25 mouse cellular contexts compared by ENCODE assay signal in genomic region chr13:57332976-57333375, GRCm38 (mm10).
A peak's percentile ranks its signal among the peaks of the same experiment; 100 is the strongest.
DNase-seq lines count a peak whose midpoint lies in the region; ATAC-seq and TF ChIP-seq lines count a peak whose summit lies in the region.
"Had no signal": no experiment of that assay in that cellular context is flagged by ENCODE, and none has a peak within 500 bp of the region (broad histone marks: within the 10 kb centered on the region; RNA-seq: fewer than 3 reads in every experiment).

No protein-coding gene starts in this region.

- H3K4me3 ChIP-seq in heart, embryonic 13.5 days = no peak overlapping the region
- no peak overlapping the region for H3K4me3 ChIP-seq in kidney, adult 2 months (ENCODE audit: insufficient read depth, low read depth, low read length)
- no peak overlapping the region for H3K4me3 ChIP-seq in kidney, embryonic 15.5 days (replicated peaks)
- H3K4me3 ChIP-seq: embryonic facial prominence, embryonic 12.5 days; embryonic facial prominence, embryonic 15.5 days; gastrocnemius, adult 2 months had no signal

- ATAC-seq in heart, embryonic 13.5 days (ENCODE audit: extremely low read depth, insufficient number of reproducible peaks, low FRiP score, low TSS enrichment) = no peak
- ATAC-seq in kidney, embryonic 15.5 days (replicated peaks; ENCODE audit: low FRiP score) = no peak
- ATAC-seq: CD4-positive, CD25-positive, alpha-beta regulatory T cell, adult 4 months; forebrain, embryonic 14.5 days; forebrain, postnatal 0 days; hindbrain, postnatal 0 days had no signal

- TF ChIP-seq POLR2A in kidney, adult 2 months (IDR thresholded peaks at IDR 0.05; ENCODE audit: low read depth, low read length) = no peak

- no peaks in the 10 kb centered on the region for H3K27me3 ChIP-seq in heart, embryonic 13.5 days (replicated peaks)
- no peaks in the 10 kb centered on the region for H3K27me3 ChIP-seq in kidney, adult 2 months (replicated peaks; ENCODE audit: control insufficient read depth, insufficient read depth, low read length)
- H3K27me3 ChIP-seq in kidney, embryonic 15.5 days = no peaks in the 10 kb centered on the region
- H3K27me3 ChIP-seq: embryonic facial prominence, embryonic 12.5 days; embryonic facial prominence, embryonic 15.5 days had no signal

- 76% methylated on average over 5 of the region's 5 CpGs for WGBS in heart, embryonic 13.5 days
- WGBS in kidney, adult 2 months = 71% methylated on average over 5 of the region's 5 CpGs
- WGBS in kidney, embryonic 15.5 days = 73% methylated on average over 5 of the region's 5 CpGs

- no peak overlapping the region for H3K4me2 ChIP-seq in heart, embryonic 13.5 days
- H3K4me2 ChIP-seq in kidney, embryonic 15.5 days = no peak overlapping the region
- H3K4me2 ChIP-seq: embryonic facial prominence, embryonic 12.5 days; embryonic facial prominence, embryonic 15.5 days; heart, embryonic 11.5 days; hindbrain, embryonic 14.5 days had no signal

- intact Hi-C loops in heart, postnatal 25 days (cut with DNase I) = no loop called here

- TF ChIP-seq CTCF in kidney, adult 2 months (conservative IDR thresholded peaks at IDR 0.05; ENCODE audit: insufficient read depth, insufficient read length, low read depth, low read length) = no peak

- no peak overlapping the region for H3K9ac ChIP-seq in heart, embryonic 13.5 days
- no peak overlapping the region for H3K9ac ChIP-seq in kidney, embryonic 15.5 days
- H3K9ac ChIP-seq: embryonic facial prominence, embryonic 12.5 days; embryonic facial prominence, embryonic 15.5 days; forebrain, postnatal 0 days; hindbrain, embryonic 14.5 days had no signal

- peaks cover 14% of the 10 kb centered on the region for H3K4me1 ChIP-seq in heart, embryonic 13.5 days
- no peaks in the 10 kb centered on the region for H3K4me1 ChIP-seq in kidney, adult 2 months (ENCODE audit: control insufficient read depth, insufficient read depth, low read length)
- H3K4me1 ChIP-seq in kidney, embryonic 15.5 days = no peaks in the 10 kb centered on the region
- H3K4me1 ChIP-seq: embryonic facial prominence, embryonic 12.5 days; embryonic facial prominence, embryonic 15.5 days had no signal

- no peaks in the 10 kb centered on the region for H3K36me3 ChIP-seq in heart, embryonic 13.5 days
- no peaks in the 10 kb centered on the region for H3K36me3 ChIP-seq in kidney, adult 2 months (ENCODE audit: control insufficient read depth, insufficient read depth, low read length)
- no peaks in the 10 kb centered on the region for H3K36me3 ChIP-seq in kidney, embryonic 15.5 days
- H3K36me3 ChIP-seq: embryonic facial prominence, embryonic 12.5 days; embryonic facial prominence, embryonic 15.5 days had no signal

- no peak for DNase-seq in heart, postnatal 25 days (ENCODE audit: low spot score)
- peak; percentile 56 for DNase-seq in kidney, adult 2 months
- no peak for DNase-seq in kidney, adult 9 months
- peak; percentile 42 for DNase-seq in kidney, postnatal 36 days
- peak; percentile 26 for DNase-seq in lung, postnatal 36 days
- no peak for DNase-seq in lung, postnatal 14 days
- DNase-seq: adrenal gland, adult 2 months; adrenal gland, postnatal 14 days; cerebellum, adult 11 months; cerebellum, adult 2 months; cerebellum, adult 9-11 months; cerebellum, postnatal 25 days; forebrain, postnatal 0 days; gastrocnemius, adult 2 months; gastrocnemius, postnatal 14 days; heart, postnatal 36 days had no signal

- peak overlapping the region; percentile 6; the same call in 1 of the 2 replicates for H3K27ac ChIP-seq in heart, embryonic 13.5 days (replicated peaks)
- no peak overlapping the region for H3K27ac ChIP-seq in kidney, adult 2 months (ENCODE audit: insufficient read depth, low read depth, low read length)
- no peak overlapping the region for H3K27ac ChIP-seq in kidney, embryonic 15.5 days
- H3K27ac ChIP-seq: embryonic facial prominence, embryonic 12.5 days; embryonic facial prominence, embryonic 15.5 days; gastrocnemius, adult 2 months; hindbrain, embryonic 14.5 days; hindbrain, postnatal 0 days had no signal

- no peaks in the 10 kb centered on the region for H3K9me3 ChIP-seq in heart, embryonic 13.5 days
- H3K9me3 ChIP-seq in kidney, embryonic 15.5 days (replicated peaks) = no peaks in the 10 kb centered on the region
- H3K9me3 ChIP-seq: embryonic facial prominence, embryonic 12.5 days; embryonic facial prominence, embryonic 15.5 days had no signal

Comparison
In these comparisons a context has a peak if more than half of its experiments do, and no peak if none do; other contexts are left out.
1. DNase-seq: peak in kidney, adult 2 months (single experiment), kidney, postnatal 36 days (2 of 2) and lung, postnatal 36 days (single experiment); none in heart, postnatal 25 days (single experiment), kidney, adult 9 months (single experiment) and lung, postnatal 14 days (single experiment).